Mouse (Mus musculus) myocyte (in vitro differentiated cells): ENCODE measurements around the gene Dpp3. TPM values are rescaled to one million over a fixed set of nuclear protein-coding genes. Genes with fewer than 3 reads are reported as not detected.
A peak's percentile ranks its signal among the peaks of the same experiment; 100 is the strongest.

Experiments used
- H3K27me3 ChIP-seq: one replicate; pipeline ENCODE4 v1.6.1; 2011; ENCODE audit not compliant: control insufficient read depth, insufficient read depth, insufficient read length
- H3K36me3 ChIP-seq: one replicate; pipeline ENCODE4 v1.6.1; 2011; ENCODE audit not compliant: control insufficient read depth, insufficient read depth
- H3K4me2 ChIP-seq: one replicate; pipeline ENCODE4 v1.6.1; 2011; ENCODE audit warnings: low read depth, control low read depth
- H3K4me3 ChIP-seq: one replicate; pipeline ENCODE4 v1.5.1; 2011; ENCODE audit warnings: mild to moderate bottlenecking, control low read depth, moderate library complexity
- H3K79me2 ChIP-seq: one replicate; pipeline ENCODE4 v1.6.1; 2011; ENCODE audit not compliant: control insufficient read depth, insufficient read depth
- H3ac ChIP-seq: one replicate; pipeline ENCODE4 v1.6.1; 2011; ENCODE audit not compliant: control insufficient read depth, insufficient read length
- CEBPB ChIP-seq: IDR thresholded peaks from 2 replicates; pipeline ENCODE4 v1.6.1; 2011; ENCODE audit warnings: mild to moderate bottlenecking, moderate library complexity; ENCODE audit not compliant: poor library complexity, insufficient read depth, severe bottlenecking
- E2F4 ChIP-seq: IDR thresholded peaks from one replicate; pipeline ENCODE4 v1.6.1; 2011; ENCODE audit warnings: mild to moderate bottlenecking, control low read depth, moderate library complexity; ENCODE audit not compliant: insufficient read depth
- MAX ChIP-seq: IDR thresholded peaks from one replicate; pipeline ENCODE4 v1.6.1; 2011; ENCODE audit warnings: low read depth, mild to moderate bottlenecking, control low read depth
- MYOD1 ChIP-seq, 3 experiments: IDR thresholded peaks; one replicate each; pipeline ENCODE4 v1.6.1; 2011; ENCODE audit warnings: control low read depth in 2 of 3, low read depth in 2 of 3, mild to moderate bottlenecking in 2 of 3, moderate library complexity in 1 of 3; ENCODE audit not compliant: insufficient read length in 2 of 3, control insufficient read depth in 1 of 3
- MYOG ChIP-seq, 3 experiments: IDR thresholded peaks; one replicate each; pipeline ENCODE4 v1.6.1; 2011; ENCODE audit warnings: control low read depth in 2 of 3, low read depth in 2 of 3, mild to moderate bottlenecking in 2 of 3; ENCODE audit not compliant: insufficient read length in 2 of 3, control insufficient read depth in 1 of 3, insufficient read depth in 1 of 3
- POLR2A ChIP-seq: IDR thresholded peaks from one replicate; pipeline ENCODE4 v1.6.1; 2011; ENCODE audit warnings: low read depth, mild to moderate bottlenecking, control low read depth, moderate library complexity; ENCODE audit not compliant: insufficient read length
- POLR2AphosphoS2 ChIP-seq: IDR thresholded peaks from one replicate; pipeline ENCODE4 v1.6.1; 2011; ENCODE audit warnings: low read depth, control low read depth; ENCODE audit not compliant: insufficient read length
- REST ChIP-seq: IDR thresholded peaks from one replicate; pipeline ENCODE4 v1.6.1; 2011; ENCODE audit warnings: mild to moderate bottlenecking, control low read depth, moderate library complexity; ENCODE audit not compliant: insufficient read depth, insufficient read length
- SRF ChIP-seq: IDR thresholded peaks from one replicate; pipeline ENCODE4 v1.6.1; 2011; ENCODE audit warnings: low read depth; ENCODE audit not compliant: control insufficient read depth, insufficient read length
- TCF12 ChIP-seq: IDR thresholded peaks from one replicate; pipeline ENCODE4 v1.6.1; 2011; ENCODE audit warnings: mild to moderate bottlenecking, control low read depth; ENCODE audit not compliant: poor library complexity, insufficient read depth, severe bottlenecking
- TCF3 ChIP-seq: IDR thresholded peaks from one replicate; pipeline ENCODE4 v1.6.1; 2011; ENCODE audit warnings: low read depth, control low read depth; ENCODE audit not compliant: insufficient read length
- USF1 ChIP-seq: IDR thresholded peaks from one replicate; pipeline ENCODE4 v1.6.1; 2011; ENCODE audit warnings: low read depth, mild to moderate bottlenecking, control low read depth, moderate library complexity
- polyA plus RNA-seq: library from polyadenylated mRNA; unstranded; fragments of >200 nt; fragmentation: generic; extraction: Trizol; gene quantifications from one replicate; pipeline ENCODE4 v1.2.1, GENCODE M21; 2012; ENCODE audit warnings: missing spikeins

Dpp3 gene
- polyA plus RNA-seq, 1 experiment = 71.6 TPM

DNA sequence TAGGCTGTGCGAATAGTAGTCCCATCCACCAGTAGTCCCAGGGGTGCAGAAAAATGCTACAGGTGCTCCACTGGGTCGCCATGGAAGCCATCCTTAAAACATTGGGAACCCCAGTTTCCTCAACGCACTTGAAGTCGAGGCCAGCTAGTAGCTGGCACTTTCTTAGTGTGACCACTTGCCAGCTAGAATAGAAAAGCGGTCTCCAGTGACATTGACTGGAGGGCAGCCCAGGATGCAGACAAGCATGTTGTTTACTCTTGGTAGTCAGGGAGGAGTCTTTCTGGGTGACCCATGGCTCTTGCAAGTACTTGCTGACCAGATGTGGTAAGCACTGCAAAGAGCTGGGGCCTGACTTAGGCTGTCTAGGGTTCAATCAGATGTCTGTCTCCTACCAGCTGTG is 694 bp upstream of the Dpp3 start:
- Histone ChIP-seq H3K27me3 (peaks cover 11% of the 10 kb centered on the region), H3K36me3 (no peaks in the 10 kb centered on the region), H3ac (no peak overlapping the region), H3K79me2 (peaks cover 19% of the 10 kb centered on the region), H3K4me2 (peak overlapping the region; percentile 97), H3K4me3 (peak overlapping the region; percentile 63)
- TF ChIP-seq TCF12 (no peak), TCF3 (no peak), E2F4 (no peak), POLR2AphosphoS2 (no peak)

DNA sequence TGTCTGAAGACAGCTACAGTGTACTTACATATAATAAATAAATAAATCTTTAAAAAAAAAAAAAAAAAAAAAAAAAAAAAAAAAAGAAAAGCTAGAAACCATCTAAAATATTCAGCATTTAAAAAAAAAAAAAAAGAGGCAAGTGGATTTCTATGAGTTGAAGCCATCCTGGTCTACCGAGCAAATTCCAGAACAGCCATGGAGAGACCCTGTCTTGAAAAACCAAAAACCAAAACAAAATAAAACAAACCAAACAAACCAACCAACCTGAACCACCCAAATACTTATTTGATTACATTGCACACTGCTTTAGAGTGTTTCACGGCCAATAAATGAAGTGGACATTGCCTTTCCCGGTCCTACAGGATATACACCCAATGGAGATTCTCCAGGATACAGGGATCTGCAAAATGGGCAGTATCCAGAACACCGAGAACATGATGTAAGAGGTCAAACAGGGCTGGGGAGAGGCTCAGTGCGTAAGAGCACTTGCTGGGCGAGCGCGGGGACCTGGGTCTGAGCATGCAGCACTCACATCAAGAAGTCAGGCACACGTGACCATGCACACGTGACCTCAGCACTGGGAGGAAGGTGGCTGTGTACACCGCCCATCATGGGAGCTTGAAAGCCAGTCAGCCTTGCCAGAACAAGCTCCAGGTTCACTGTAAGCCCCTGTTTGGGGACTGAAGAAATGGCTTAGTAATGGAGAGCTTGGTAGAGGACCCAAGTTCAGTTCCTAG is 2.8 kb downstream of the Dpp3 start:
- H3K36me3 ChIP-seq = peaks cover 20% of the 10 kb centered on the region

DNA sequence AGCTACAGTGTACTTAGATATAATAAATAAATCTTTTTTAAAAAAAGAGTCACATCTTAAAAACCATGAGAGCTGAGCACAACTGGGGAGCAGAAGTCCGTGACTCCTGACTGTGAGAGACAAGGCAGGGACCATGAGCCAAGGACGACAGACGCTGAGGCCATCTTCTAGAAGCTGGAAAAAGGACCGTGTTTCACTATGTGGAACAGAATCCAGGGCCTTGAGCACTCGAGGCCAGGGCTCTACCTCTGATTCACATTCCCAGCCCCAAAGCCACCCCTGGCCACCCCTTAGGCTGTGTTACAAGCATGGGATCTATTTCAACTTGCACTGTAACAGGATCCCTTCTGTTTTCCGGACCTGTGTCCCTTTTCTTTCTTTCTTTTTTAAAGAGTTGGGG is 8.4 kb downstream of the Dpp3 start:
- Histone ChIP-seq H3K27me3 (no peaks in the 10 kb centered on the region), H3K4me3 (no peak overlapping the region), H3ac (no peak overlapping the region), H3K79me2 (peaks cover 2% of the 10 kb centered on the region), H3K4me2 (no peak overlapping the region), H3K36me3 (peaks cover 25% of the 10 kb centered on the region)
- TF ChIP-seq MYOD1 (IDR thresholded peaks at IDR 0.05; ENCODE audit: control insufficient read depth in 1 of 3, insufficient read length in 2 of 3, low read depth in 2 of 3) (no peak), TCF12 (no peak), TCF3 (no peak), MYOG (IDR thresholded peaks at IDR 0.05; ENCODE audit: control insufficient read depth in 1 of 3, insufficient read depth in 1 of 3, insufficient read length in 2 of 3, low read depth in 2 of 3) (no peak), POLR2AphosphoS2 (no peak), E2F4 (no peak), SRF (no peak), REST (no peak), MAX (no peak)

More for the DNA sequence above, 2.8 kb downstream of the Dpp3 start:
- no peaks in the 10 kb centered on the region for H3K27me3 ChIP-seq
- no peak for TF ChIP-seq USF1
- no peak for TF ChIP-seq POLR2AphosphoS2
- TF ChIP-seq MYOG (IDR thresholded peaks at IDR 0.05; ENCODE audit: control insufficient read depth in 1 of 3, insufficient read depth in 1 of 3, insufficient read length in 2 of 3, low read depth in 2 of 3) = no peak
- no peak for TF ChIP-seq TCF12
- H3K4me2 ChIP-seq = no peak overlapping the region
- H3ac ChIP-seq = no peak overlapping the region
- peaks cover 19% of the 10 kb centered on the region for H3K79me2 ChIP-seq
- H3K4me3 ChIP-seq = no peak overlapping the region

DNA sequence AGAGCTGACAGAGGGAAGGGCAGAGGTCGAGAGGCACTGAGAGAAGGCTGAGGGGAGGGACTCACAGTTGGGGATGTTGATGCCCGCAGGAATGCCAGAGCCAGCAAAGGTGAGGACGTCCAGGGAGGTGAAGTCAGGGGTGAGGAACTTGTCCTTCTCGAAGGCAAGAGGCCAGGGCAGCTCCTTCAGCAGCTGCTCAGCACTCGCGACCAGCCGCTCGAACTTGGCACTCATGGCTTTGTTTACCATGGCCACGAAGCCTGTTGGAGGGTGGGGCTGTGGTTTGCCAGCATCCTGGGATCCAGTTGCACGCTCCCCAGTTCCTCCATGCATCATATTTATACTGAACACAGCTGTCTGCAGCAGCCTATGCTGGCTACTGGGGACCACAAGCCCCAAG is 11.3 kb downstream of the Dpp3 start:
- H3K4me2 ChIP-seq = no peak overlapping the region
- no peak overlapping the region for H3ac ChIP-seq
- H3K36me3 ChIP-seq = peaks cover 15% of the 10 kb centered on the region
- H3K27me3 ChIP-seq = no peaks in the 10 kb centered on the region
- no peaks in the 10 kb centered on the region for H3K79me2 ChIP-seq
- TF ChIP-seq POLR2A = no peak
- TF ChIP-seq MYOG (IDR thresholded peaks at IDR 0.05; ENCODE audit: control insufficient read depth in 1 of 3, insufficient read depth in 1 of 3, insufficient read length in 2 of 3, low read depth in 2 of 3) = peak in 1 of 3 experiments; percentile 74
- TF ChIP-seq POLR2AphosphoS2 = no peak
- no peak for TF ChIP-seq CEBPB
- no peak for TF ChIP-seq TCF3
- TF ChIP-seq USF1 = no peak
- TF ChIP-seq E2F4 = no peak
- TF ChIP-seq REST = no peak
- TF ChIP-seq SRF = no peak
- TF ChIP-seq TCF12 = no peak
- TF ChIP-seq MYOD1 (IDR thresholded peaks at IDR 0.05; ENCODE audit: control insufficient read depth in 1 of 3, insufficient read length in 2 of 3, low read depth in 2 of 3) = peak in 2 of 3 experiments; percentile 35 to 54
- TF ChIP-seq MAX = no peak
- H3K4me3 ChIP-seq = no peak overlapping the region

DNA sequence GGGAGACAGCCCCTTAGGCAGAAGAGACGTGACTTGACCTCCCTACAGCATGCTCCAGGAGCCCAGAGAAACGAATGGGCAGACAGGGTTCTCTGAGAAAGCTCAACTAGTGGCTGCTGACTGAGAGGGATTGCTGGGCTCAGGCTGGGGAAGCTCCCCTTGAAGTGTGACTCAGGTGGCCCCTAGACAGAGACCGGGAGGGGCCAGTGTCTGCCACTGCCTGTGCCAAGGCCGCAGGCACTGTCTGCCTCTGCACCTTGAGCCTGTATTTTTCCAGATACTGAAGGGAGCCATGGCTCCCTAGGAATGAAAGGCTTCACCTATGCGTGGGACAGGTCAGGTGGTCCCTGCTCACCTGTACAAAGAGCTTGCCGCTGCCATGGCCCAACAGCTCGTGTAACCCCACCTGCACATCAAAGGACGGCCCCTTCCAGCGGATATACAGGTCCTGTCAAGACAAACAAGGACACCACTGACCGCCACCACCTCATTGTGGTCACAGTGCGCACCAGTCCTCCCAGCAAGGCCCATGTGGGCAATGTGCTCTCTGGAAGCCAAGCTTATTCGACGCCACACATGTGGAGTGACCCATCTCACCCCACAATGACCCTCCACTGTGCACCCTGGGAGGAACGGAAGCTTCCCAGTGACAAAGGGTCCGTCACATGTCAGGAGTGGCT is 12.0 kb downstream of the Dpp3 start:
- no peaks in the 10 kb centered on the region for H3K79me2 ChIP-seq
- TF ChIP-seq SRF (no peak), MYOG (IDR thresholded peaks at IDR 0.05; ENCODE audit: control insufficient read depth in 1 of 3, insufficient read depth in 1 of 3, insufficient read length in 2 of 3, low read depth in 2 of 3) (no peak), MYOD1 (IDR thresholded peaks at IDR 0.05; ENCODE audit: control insufficient read depth in 1 of 3, insufficient read length in 2 of 3, low read depth in 2 of 3) (no peak), TCF3 (no peak), POLR2A (no peak), MAX (no peak), REST (no peak)
- H3K36me3 ChIP-seq = peaks cover 11% of the 10 kb centered on the region
- no peak overlapping the region for H3K4me3 ChIP-seq
- H3K4me2 ChIP-seq = no peak overlapping the region
- H3ac ChIP-seq = no peak overlapping the region
- H3K27me3 ChIP-seq = no peaks in the 10 kb centered on the region
